10 mouse cellular contexts compared by ENCODE assay signal in the genomic region with DNA sequence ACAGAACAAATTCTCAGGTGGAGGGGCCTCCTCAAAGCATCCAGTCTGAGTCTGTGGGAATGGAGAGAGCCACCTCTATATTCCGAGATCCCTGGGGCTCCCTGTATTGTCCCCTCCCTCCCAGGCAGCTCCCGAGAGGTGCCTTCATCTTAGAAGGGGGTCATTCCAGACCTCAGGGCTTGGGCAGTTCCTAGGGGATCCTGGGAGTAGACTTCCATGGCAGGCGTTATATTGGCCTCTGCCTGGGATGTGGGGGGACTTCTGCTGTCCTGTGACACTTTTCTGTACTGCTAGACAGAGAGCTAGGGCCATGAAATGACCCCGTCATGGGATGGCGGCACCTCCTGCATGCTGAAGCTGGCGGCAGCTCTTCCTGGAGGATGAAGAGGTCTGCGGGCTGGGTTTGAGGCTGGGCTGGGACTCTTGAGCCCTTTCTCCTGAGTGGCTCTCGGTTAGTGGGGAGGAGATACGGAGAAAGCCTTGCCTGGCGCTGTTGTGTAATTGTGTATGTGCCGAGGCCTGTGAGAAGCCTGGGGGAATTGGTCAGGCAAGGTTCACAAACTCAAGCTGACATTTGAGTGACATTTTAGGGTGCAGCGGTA.
DNase-seq lines count a peak whose midpoint lies in the region; ATAC-seq lines count a peak whose summit lies in the region.
"Had no signal": no experiment of that assay in that cellular context is flagged by ENCODE, and none has a peak within 500 bp of the region (broad histone marks: within the 10 kb centered on the region; RNA-seq: fewer than 3 reads in every experiment).

No protein-coding gene starts in this region.

- peak overlapping the region; percentile 75; the same call in 1 of the 2 replicates for H3K27ac ChIP-seq in forebrain, embryonic 10.5 days
- H3K27ac ChIP-seq in forebrain, embryonic 11.5 days (ENCODE audit: low read depth, low read length): no peak overlapping the region
- peak overlapping the region; percentile 79; the same call in 1 of the 2 replicates for H3K27ac ChIP-seq in forebrain, embryonic 14.5 days (ENCODE audit: low read depth, low read length)
- peak overlapping the region; percentile 40 for H3K27ac ChIP-seq in midbrain, embryonic 13.5 days

- no peak overlapping the region for H3K4me2 ChIP-seq in forebrain, embryonic 11.5 days (ENCODE audit: low read depth, low read length, severe bottlenecking)
- H3K4me2 ChIP-seq in forebrain, embryonic 14.5 days (ENCODE audit: low read length): no peak overlapping the region
- no peak overlapping the region for H3K4me2 ChIP-seq in midbrain, embryonic 13.5 days (replicated peaks)

- H3K36me3 ChIP-seq in forebrain, embryonic 10.5 days (replicated peaks): 0 out of 2 replicates have a peak, but pooled peaks cover 10% of the 10 kb centered on the region
- no peaks in the 10 kb centered on the region for H3K36me3 ChIP-seq in forebrain, embryonic 11.5 days (ENCODE audit: control insufficient read depth, insufficient read depth, low read length)
- 0 out of 2 replicates have a peak, but pooled peaks cover 5% of the 10 kb centered on the region for H3K36me3 ChIP-seq in forebrain, embryonic 14.5 days (ENCODE audit: control insufficient read depth, insufficient read depth, low read length)
- no peaks in the 10 kb centered on the region for H3K36me3 ChIP-seq in midbrain, embryonic 13.5 days
- H3K36me3 ChIP-seq: embryonic facial prominence, embryonic 15.5 days had no signal

- H3K27me3 ChIP-seq in forebrain, embryonic 10.5 days (ENCODE audit: poor library complexity, severe bottlenecking): no peaks in the 10 kb centered on the region
- no peaks in the 10 kb centered on the region for H3K27me3 ChIP-seq in forebrain, embryonic 11.5 days (ENCODE audit: control insufficient read depth, insufficient read depth, low read length)
- no peaks in the 10 kb centered on the region for H3K27me3 ChIP-seq in forebrain, embryonic 14.5 days (replicated peaks; ENCODE audit: control insufficient read depth, insufficient read depth, low read length)
- no peaks in the 10 kb centered on the region for H3K27me3 ChIP-seq in midbrain, embryonic 13.5 days
- H3K27me3 ChIP-seq: embryonic facial prominence, embryonic 15.5 days had no signal

- ATAC-seq in forebrain, embryonic 11.5 days (replicated peaks; ENCODE audit: low FRiP score): no peak
- ATAC-seq in forebrain, embryonic 14.5 days: no peak
- ATAC-seq in midbrain, embryonic 13.5 days: no peak
- ATAC-seq: liver, postnatal 0 days had no signal

- WGBS in forebrain, embryonic 10.5 days: 90% methylated on average over 12 of the region's 12 CpGs
- WGBS in forebrain, embryonic 11.5 days: 88% methylated on average over 12 of the region's 12 CpGs
- WGBS in forebrain, embryonic 14.5 days: 76% methylated on average over 12 of the region's 12 CpGs
- 79% methylated on average over 12 of the region's 12 CpGs for WGBS in midbrain, embryonic 13.5 days

- no peaks in the 10 kb centered on the region for H3K9me3 ChIP-seq in forebrain, embryonic 10.5 days
- no peaks in the 10 kb centered on the region for H3K9me3 ChIP-seq in forebrain, embryonic 11.5 days (ENCODE audit: control insufficient read depth, low read length)
- no peaks in the 10 kb centered on the region for H3K9me3 ChIP-seq in forebrain, embryonic 14.5 days (replicated peaks; ENCODE audit: control insufficient read depth, low read length)
- no peaks in the 10 kb centered on the region for H3K9me3 ChIP-seq in midbrain, embryonic 13.5 days
- H3K9me3 ChIP-seq: embryonic facial prominence, embryonic 15.5 days had no signal

- no peak for DNase-seq in forebrain, embryonic 10.5 days (ENCODE audit: extremely low spot score, low spot score)
- DNase-seq in forebrain, embryonic 11.5 days (ENCODE audit: low spot score): no peak
- DNase-seq in lung, adult 18-20 months: peak; percentile 63 to 73
- no peak for DNase-seq in lung, postnatal 14 days
- DNase-seq in forebrain, embryonic 14.5 days (ENCODE audit: low spot score): no peak
- DNase-seq in Muller cell, postnatal 12 days (ENCODE audit: inconsistent ontology term): no peak
- DNase-seq in ovary, postnatal 10 days (ENCODE audit: low spot score): no peak

- H3K4me1 ChIP-seq in forebrain, embryonic 10.5 days: peaks cover 36% of the 10 kb centered on the region
- H3K4me1 ChIP-seq in forebrain, embryonic 11.5 days (replicated peaks; ENCODE audit: control insufficient read depth, insufficient read depth, low read length): peaks cover 3% of the 10 kb centered on the region; the same call in 1 of the 2 replicates
- H3K4me1 ChIP-seq in forebrain, embryonic 14.5 days (ENCODE audit: control insufficient read depth, insufficient read depth, low read length): peaks cover 19% of the 10 kb centered on the region
- H3K4me1 ChIP-seq in midbrain, embryonic 13.5 days (replicated peaks): peaks cover 61% of the 10 kb centered on the region

- no peak overlapping the region for H3K4me3 ChIP-seq in forebrain, embryonic 10.5 days
- H3K4me3 ChIP-seq in forebrain, embryonic 11.5 days (ENCODE audit: low read depth, low read length): no peak overlapping the region
- H3K4me3 ChIP-seq in forebrain, embryonic 14.5 days (ENCODE audit: low read depth, low read length): no peak overlapping the region
- H3K4me3 ChIP-seq in midbrain, embryonic 13.5 days (replicated peaks): no peak overlapping the region
- H3K4me3 ChIP-seq: embryonic facial prominence, embryonic 15.5 days had no signal

- no peak overlapping the region for H3K9ac ChIP-seq in forebrain, embryonic 11.5 days (ENCODE audit: low read length)
- peak overlapping the region; percentile 48; the same call in 1 of the 2 replicates for H3K9ac ChIP-seq in forebrain, embryonic 14.5 days (ENCODE audit: low read length)
- H3K9ac ChIP-seq in midbrain, embryonic 13.5 days (replicated peaks): no peak overlapping the region; the same call in 1 of the 2 replicates
- H3K9ac ChIP-seq: embryonic facial prominence, embryonic 15.5 days; liver, postnatal 0 days had no signal

Comparison
In these comparisons a context has a peak if more than half of its experiments do, and no peak if none do; other contexts are left out.
1. DNase-seq: peak in lung, adult 18-20 months (2 of 2); none in forebrain, embryonic 10.5 days (single experiment), forebrain, embryonic 11.5 days (single experiment), lung, postnatal 14 days (single experiment), forebrain, embryonic 14.5 days (single experiment), Muller cell, postnatal 12 days (single experiment) and ovary, postnatal 10 days (single experiment).